Mouse (Mus musculus) heart, adult 2 months (tissue): ENCODE measurements at regions not wholly inside any gene's neighbourhood (a gene's known extent, or its start where the extent isn't known, plus 50 kb on each side); places are given as distances from the start of the nearest gene placed in this dataset.

Experiments
- DNase-seq, 2 experiments: peaks; one replicate each; pipeline ENCODE4 v3.0.0; 2021
- H3K27ac ChIP-seq: fragments of 200-600 bp; 2 replicates; pipeline ENCODE4 v1.8.1; 2022
- H3K27me3 ChIP-seq: fragments of 200-500 bp; 2 replicates; pipeline ENCODE4 v1.6.1; 2012; ENCODE audit warnings: mild to moderate bottlenecking, low read length, inconsistent platforms, mixed read lengths; ENCODE audit not compliant: control insufficient read depth, insufficient read depth
- H3K36me3 ChIP-seq: fragments of 200-500 bp; 2 replicates; pipeline ENCODE4 v1.6.1; 2012; ENCODE audit warnings: low read length, inconsistent platforms; ENCODE audit not compliant: control insufficient read depth, insufficient read depth
- H3K4me1 ChIP-seq: fragments of 200-500 bp; 2 replicates; pipeline ENCODE4 v1.6.1; 2011; ENCODE audit warnings: low read length; ENCODE audit not compliant: control insufficient read depth, insufficient read depth
- H3K4me3 ChIP-seq: fragments of 200-600 bp; 2 replicates; pipeline ENCODE4 v1.8.1; 2022
- H3K79me2 ChIP-seq: fragments of 200-500 bp; replicated peaks from 2 replicates; pipeline ENCODE4 v1.6.1; 2012; ENCODE audit warnings: mild to moderate bottlenecking, inconsistent platforms, low read length, moderate library complexity, mixed read lengths; ENCODE audit not compliant: control insufficient read depth, insufficient read depth
- H3K9ac ChIP-seq: fragments of 200-500 bp; 2 replicates; pipeline ENCODE4 v1.6.1; 2012; ENCODE audit warnings: low read depth, mild to moderate bottlenecking, control low read depth, inconsistent platforms, low read length, mixed read lengths
- CTCF ChIP-seq: fragments of 200-600 bp; IDR thresholded peaks from 2 replicates; pipeline ENCODE4 v1.8.1; 2022; ENCODE audit warnings: antibody characterized with exemption, mild to moderate bottlenecking, moderate library complexity
- EP300 ChIP-seq: fragments of 200-500 bp; IDR thresholded peaks from 2 replicates; pipeline ENCODE4 v1.6.1; 2011; ENCODE audit warnings: low read depth, low read length, control low read depth; ENCODE audit not compliant: insufficient read depth
- POLR2A ChIP-seq: fragments of 200-500 bp; IDR thresholded peaks from 2 replicates; pipeline ENCODE4 v1.6.1; 2011; ENCODE audit warnings: mild to moderate bottlenecking, low read depth, low read length, control low read depth; ENCODE audit not compliant: insufficient read depth
- WGBS: fragments of 180-500 bp; shearing (Covaris S2); methylation state at CpG from one replicate; pipeline ENCODE4 v1.1.7; 2018; 5-methylcytosine and 5-hydroxymethylcytosine counted together
- intact Hi-C: fragments of 180-260 bp; cut with DNase I; formaldehyde crosslinking; loops from one replicate; pipeline ENCODE4 v1.15.1; 2025

- H3K27ac ChIP-seq, result no peak overlapping the region; the same call in 1 of the 2 replicates
- intact Hi-C loops, result no loop called here
These were observed 201.5 kb downstream of the Ly86 start for GRCm38 (mm10) chr13:37546556-37546955.

GRCm38 (mm10) chr13:37550584-37550983, 205.6 kb downstream of the Ly86 start:
- TF ChIP-seq POLR2A, result no peak
- TF ChIP-seq CTCF, result no peak
- TF ChIP-seq EP300, result no peak
- Histone ChIP-seq H3K9ac (no peak overlapping the region), H3K4me3 (no peak overlapping the region), H3K79me2 (no peaks in the 10 kb centered on the region), H3K36me3 (no peaks in the 10 kb centered on the region), H3K27me3 (no peaks in the 10 kb centered on the region), H3K4me1 (peaks cover 4% of the 10 kb centered on the region; the same call in 1 of the 2 replicates), H3K27ac (no peak overlapping the region)
- 67% methylated on average over 4 of the region's 4 CpGs for WGBS
- DNase-seq, result no peak
- intact Hi-C loops, result no loop called here

More at GRCm38 (mm10) chr13:37546556-37546955, 201.5 kb downstream of the Ly86 start:
- Histone ChIP-seq H3K79me2 (no peaks in the 10 kb centered on the region), H3K27me3 (no peaks in the 10 kb centered on the region), H3K4me3 (no peak overlapping the region), H3K4me1 (peaks cover 12% of the 10 kb centered on the region), H3K36me3 (no peaks in the 10 kb centered on the region), H3K9ac (no peak overlapping the region)
- no peak for TF ChIP-seq POLR2A
- no peak for TF ChIP-seq CTCF
- no peak for TF ChIP-seq EP300
- WGBS, result 64% methylated on average over 3 of the region's 3 CpGs
- no peak for DNase-seq

- 60% methylated on average over 5 of the region's 5 CpGs for WGBS
- Histone ChIP-seq H3K36me3 (no peaks in the 10 kb centered on the region), H3K79me2 (no peaks in the 10 kb centered on the region), H3K27me3 (no peaks in the 10 kb centered on the region), H3K9ac (no peak overlapping the region), H3K4me3 (no peak overlapping the region), H3K4me1 (peaks cover 2% of the 10 kb centered on the region; the same call in 1 of the 2 replicates), H3K27ac (no peak overlapping the region)
- intact Hi-C loops, result no loop called here
- TF ChIP-seq POLR2A, result no peak
- TF ChIP-seq EP300, result no peak
- no peak for TF ChIP-seq CTCF
- DNase-seq, result no peak
These were observed 208.4 kb downstream of the Ly86 start for GRCm38 (mm10) chr13:37553392-37553791.

GRCm38 (mm10) chr13:37557183-37557582, 212.2 kb downstream of the Ly86 start:
- Histone ChIP-seq H3K79me2 (no peaks in the 10 kb centered on the region), H3K36me3 (no peaks in the 10 kb centered on the region), H3K27me3 (no peaks in the 10 kb centered on the region), H3K4me1 (peaks cover 7% of the 10 kb centered on the region; the same call in 1 of the 2 replicates), H3K4me3 (no peak overlapping the region), H3K9ac (no peak overlapping the region), H3K27ac (no peak overlapping the region)
- DNase-seq, result no peak
- 79% methylated on average over 8 of the region's 8 CpGs for WGBS
- intact Hi-C loops, result no loop called here
- TF ChIP-seq CTCF (no peak), POLR2A (no peak), EP300 (no peak)

GRCm38 (mm10) chr13:37557766-37558165, 212.8 kb downstream of the Ly86 start:
- Histone ChIP-seq H3K4me3 (no peak overlapping the region), H3K79me2 (no peaks in the 10 kb centered on the region), H3K27ac (no peak overlapping the region), H3K9ac (no peak overlapping the region), H3K27me3 (no peaks in the 10 kb centered on the region), H3K36me3 (no peaks in the 10 kb centered on the region), H3K4me1 (peaks cover 9% of the 10 kb centered on the region; the same call in 1 of the 2 replicates)
- TF ChIP-seq POLR2A (no peak), CTCF (no peak), EP300 (no peak)
- DNase-seq, result no peak
- 57% methylated on average over 5 of the region's 5 CpGs for WGBS
- intact Hi-C loops, result no loop called here

GRCm38 (mm10) chr13:37559056-37559455, 214.0 kb downstream of the Ly86 start:
- intact Hi-C loops, result no loop called here
- H3K4me3 ChIP-seq, result no peak overlapping the region
- TF ChIP-seq CTCF (no peak), POLR2A (no peak), EP300 (no peak)
- no peak for DNase-seq
- 47% methylated on average over 5 of the region's 5 CpGs for WGBS
- no peaks in the 10 kb centered on the region for H3K79me2 ChIP-seq
- no peak overlapping the region for H3K9ac ChIP-seq
- peaks cover 9% of the 10 kb centered on the region; the same call in 1 of the 2 replicates for H3K4me1 ChIP-seq
- no peaks in the 10 kb centered on the region for H3K27me3 ChIP-seq
- H3K36me3 ChIP-seq, result no peaks in the 10 kb centered on the region
- H3K27ac ChIP-seq, result no peak overlapping the region
